Mouse (Mus musculus) kidney, adult 2 months (tissue): Measurements from ENCODE around the gene Slc46a3.

ENCODE experiments used
- CTCF ChIP-seq: fragments of 200-500 bp; conservative IDR thresholded peaks from 2 replicates; pipeline ENCODE4 v1.5.1; 2011; ENCODE audit warnings: low read depth, mild to moderate bottlenecking, control low read depth, low read length, moderate library complexity, mixed read lengths; ENCODE audit not compliant: insufficient read depth, insufficient read length
- POLR2A ChIP-seq: fragments of 200-500 bp; IDR thresholded peaks from one replicate; pipeline ENCODE4 v1.6.1; 2011; ENCODE audit warnings: low read depth, low read length, control low read depth

DNA sequence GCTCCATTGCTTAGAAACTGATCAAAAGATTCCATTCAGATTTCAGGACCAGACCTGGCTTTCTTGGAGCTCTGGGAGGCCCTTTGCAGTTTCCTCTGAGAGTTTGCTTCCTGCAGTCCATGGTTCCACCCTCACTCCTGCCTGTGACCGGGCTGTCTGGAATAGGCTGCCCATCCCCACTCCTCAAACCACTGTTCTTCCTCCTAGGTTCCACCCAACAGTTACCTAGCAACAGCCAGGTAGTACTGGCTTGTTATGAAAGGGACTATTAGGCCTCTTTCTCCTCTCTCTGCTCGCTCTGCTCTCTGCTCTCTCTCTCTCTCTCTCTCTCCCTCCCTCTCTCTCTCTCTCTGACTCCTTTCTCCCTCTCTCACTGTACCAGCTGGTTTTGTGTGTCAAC, 3.6 kb upstream of the Slc46a3 start:
- TF ChIP-seq CTCF, result no peak
- no peak for TF ChIP-seq POLR2A
